Mouse (Mus musculus) telencephalon, adult 2 months (tissue): ENCODE results near the gene Ddt.
"Not testable (repeated sequence)": the region's sequence is repeated elsewhere in the genome, so short reads cannot be mapped to it uniquely, and the experiment has no call there.

ENCODE experiments used
- DNase-seq: peaks from one replicate; pipeline ENCODE4 v3.0.0-alpha.2; 2011; ENCODE audit warnings: low read depth, low spot score

Gene Ddt

DNA sequence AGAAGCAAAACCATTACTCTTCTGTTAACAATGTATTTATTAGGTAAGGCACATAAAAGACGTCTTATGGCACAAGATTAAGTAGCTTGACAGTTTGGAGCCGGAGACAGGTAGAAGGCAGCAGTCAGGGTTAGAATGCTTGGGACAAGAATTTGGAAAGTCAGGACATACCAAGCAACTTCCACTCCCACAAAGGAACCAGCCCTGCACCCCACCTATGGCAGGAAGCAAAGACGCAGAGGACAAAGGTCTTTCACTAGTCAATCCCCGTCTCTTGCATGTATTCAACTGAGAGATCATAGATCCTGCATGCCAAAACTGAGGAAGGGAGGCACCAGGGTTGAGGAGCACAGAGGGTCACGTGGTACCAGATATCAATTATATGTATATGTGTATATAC is 888 bp upstream of the Ddt start:
- DNase-seq = no peak

DNA sequence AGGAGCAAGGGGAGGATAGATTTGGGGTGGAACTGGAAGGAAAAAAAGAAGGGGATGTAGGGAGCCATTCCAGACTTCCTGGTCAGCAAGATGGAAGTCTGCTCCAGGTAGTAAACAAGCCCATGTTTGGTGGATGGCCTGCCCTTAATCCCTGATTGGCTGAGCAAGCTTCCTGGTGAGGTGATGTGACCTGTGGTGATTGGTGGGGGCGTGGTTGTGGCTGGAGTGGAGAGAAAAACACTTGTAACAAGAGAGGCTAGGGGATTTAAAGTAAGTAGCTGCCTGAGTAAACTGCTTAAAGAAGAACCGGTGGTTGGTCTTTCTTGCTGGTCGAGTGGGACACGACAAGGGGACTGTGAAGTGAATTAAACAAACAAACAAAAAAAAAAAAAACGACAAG is 5.5 kb downstream of the Ddt start:
- not testable (repeated sequence) for DNase-seq

DNA sequence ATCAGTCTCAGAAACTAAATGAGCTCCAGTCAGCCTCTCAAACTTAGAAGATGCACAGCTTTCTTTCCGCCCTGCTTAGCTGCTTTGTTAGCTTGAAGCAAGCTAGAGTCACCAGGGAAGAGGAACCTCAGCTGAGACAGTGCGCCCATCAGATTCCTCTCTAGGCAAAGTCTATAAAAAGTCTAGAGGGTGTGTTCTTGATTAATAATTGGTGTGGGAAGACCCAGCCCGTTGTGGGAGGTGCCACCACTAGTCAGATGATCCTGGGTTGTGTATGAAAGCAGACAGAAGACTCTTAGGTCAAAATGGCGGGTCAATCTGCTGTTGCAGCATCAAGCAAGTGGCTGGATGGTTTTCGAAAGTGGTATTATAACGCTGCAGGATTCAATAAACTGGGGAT is 6.4 kb downstream of the Ddt start:
- DNase-seq = no peak

DNA sequence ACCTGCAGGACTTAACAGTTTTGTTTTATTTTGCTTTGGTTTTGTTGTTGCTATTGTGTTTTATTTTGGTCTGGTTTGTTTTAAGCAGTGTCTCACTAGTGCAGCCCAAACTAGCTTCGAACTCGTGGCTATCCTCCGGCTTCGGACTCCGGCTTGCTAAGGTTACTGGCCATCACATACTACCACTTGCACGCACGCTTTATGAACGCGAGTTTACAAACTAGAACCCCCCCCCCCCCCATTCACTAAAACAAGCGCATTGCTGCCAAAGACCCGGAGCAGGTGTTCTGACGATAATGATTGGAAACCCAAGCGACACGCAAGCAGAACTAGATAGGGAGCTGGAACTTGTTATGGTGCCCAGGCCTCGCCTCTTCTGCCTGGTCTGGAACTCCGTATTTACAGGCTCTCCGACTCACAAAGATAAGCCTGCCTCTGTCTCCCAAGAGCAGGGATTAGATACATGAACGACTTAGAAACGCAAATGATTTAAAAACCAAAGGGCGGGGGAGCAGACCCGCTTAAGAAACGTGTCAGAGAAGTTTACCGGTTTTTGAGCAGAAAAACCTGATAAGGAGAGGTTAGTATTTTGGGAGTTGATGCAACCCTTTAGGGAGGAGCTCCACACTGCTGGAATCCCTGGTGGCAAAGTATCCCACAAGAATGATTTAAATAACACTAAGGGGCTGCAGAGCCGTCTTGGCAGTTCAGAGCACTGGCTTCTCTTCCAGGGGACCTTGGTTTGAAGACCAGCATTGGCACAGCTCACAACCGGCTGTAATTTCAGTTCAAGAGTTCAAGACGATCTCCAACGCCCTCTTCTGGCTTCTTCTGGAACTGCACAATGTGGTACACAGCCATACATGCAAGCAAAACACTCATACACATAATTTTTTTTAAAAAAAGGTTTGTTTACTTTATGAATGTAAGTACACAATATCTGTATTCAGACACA is 8.4 kb downstream of the Ddt start:
- DNase-seq = no peak

DNA sequence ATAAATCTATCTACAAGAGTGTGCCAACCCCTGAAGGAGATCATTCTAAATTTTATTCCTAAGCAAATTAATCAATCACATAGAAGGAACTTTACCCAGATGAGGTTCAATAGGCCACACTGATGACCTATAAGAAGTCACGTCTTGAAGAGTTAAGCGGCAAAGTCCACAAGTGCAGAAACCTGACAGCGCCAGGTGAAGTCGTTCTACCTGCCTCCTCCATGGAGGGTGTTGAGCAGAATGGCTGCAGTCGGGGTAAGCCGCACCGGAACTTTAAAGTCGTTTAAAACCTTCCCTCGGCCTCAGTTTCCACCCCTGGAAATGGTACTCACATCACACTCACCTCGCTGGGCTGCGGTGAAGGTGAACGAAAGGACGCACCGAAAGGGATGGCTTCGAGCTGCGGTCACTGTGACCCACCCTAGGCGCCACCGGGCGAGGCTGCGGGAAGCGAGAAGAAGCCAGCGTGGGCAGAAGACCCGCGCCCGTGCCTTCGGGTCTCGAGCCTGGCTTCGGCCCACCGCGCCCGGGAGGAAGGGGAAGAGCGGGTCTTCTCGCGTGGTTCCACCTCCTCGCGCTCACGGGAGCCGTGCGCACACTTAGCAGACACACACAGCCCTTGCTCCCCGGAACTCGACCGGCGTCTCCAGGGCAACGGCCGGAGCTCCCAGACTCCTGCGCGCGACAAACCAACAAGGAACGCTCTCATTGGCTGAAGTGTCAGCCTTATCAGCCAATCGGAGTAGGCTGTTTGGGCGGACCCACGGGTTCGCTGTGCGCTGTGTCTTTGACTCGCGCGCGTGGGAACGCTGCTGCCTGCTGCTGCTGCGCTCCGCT is 9.3 kb downstream of the Ddt start, which contains the start of gene Cabin1:
Cabin1 (minus strand) TSS at position 660 of the 837 bp plus-strand sequence.
- DNase-seq = peak; percentile 97

DNA sequence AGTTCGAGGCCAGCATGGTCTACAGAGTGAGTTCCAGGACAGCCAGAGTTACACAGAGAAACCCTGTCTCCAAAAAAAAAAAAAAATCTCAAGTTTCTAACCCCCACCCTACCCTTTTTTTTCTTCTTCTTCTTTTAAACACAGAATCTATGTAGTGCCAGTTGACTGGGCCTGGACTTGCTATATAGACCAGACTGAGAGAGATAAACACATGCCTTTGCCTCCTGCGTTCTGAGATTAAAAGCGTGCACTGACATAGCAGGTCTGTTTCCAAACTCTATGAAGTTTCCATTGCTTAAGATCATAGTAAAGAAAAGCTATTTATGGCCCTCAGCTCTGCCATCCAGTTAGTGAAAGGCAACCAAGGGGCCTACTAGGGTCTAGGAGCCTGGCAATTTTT is 10.8 kb downstream of the Ddt start:
- DNase-seq = no peak

DNA sequence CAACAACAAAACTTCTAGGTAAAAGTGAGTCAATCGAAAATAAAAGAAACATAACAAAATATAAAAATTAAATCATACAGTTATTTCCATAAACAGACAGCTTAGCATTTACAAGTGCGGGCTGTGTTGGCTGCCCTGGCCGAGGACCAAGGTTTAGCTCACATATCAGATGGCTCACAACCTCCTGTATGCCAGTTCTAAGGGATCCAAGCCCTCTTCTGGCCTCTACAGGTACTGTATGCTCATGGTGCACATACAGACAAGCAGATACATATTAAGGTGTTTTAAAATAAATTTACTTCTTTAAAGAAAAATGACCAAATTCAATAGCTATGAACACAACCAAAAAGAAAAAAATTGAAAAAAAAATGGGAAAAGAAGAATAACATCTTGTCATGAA is 12.9 kb downstream of the Ddt start:
- no peak for DNase-seq

DNA sequence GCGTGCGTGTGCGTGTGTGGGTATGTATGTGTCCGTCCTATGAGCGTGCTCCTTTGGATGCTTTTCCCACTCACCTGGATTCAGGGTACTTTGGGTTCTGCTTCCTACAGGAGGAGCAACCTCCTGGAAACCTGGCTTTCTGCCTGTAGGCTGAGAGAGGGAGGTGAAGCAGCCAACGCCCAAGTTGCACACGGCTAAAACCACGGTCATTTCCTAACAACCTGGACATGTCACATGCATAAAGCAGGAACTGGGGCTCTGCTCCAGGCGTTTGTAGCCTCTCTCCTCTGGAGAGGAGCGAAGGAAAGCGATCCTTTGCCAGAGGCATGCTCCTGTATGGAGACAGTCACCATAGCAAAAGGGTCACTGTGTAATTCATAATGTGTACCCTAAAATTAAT is 16.5 kb downstream of the Ddt start:
- no peak for DNase-seq

DNA sequence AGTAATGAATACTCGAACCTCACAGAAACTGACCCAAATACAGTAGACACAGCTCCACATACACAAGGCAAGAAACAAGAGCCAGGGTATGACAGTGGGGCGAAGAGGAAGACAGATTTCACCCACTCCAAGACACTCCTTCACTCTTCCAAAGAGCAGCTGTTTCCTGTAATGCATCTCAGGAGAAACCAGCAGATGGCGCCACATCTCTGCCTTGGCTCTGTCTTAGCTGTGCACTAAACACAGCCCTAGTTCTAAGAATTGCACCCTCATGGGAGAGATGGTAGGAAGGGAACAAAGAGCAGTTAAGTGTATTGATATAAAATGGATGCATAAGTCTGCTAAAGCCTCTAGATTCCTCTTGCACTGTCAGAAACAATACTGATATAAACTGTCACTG is 29.2 kb downstream of the Ddt start:
- peak; percentile 78 for DNase-seq

DNA sequence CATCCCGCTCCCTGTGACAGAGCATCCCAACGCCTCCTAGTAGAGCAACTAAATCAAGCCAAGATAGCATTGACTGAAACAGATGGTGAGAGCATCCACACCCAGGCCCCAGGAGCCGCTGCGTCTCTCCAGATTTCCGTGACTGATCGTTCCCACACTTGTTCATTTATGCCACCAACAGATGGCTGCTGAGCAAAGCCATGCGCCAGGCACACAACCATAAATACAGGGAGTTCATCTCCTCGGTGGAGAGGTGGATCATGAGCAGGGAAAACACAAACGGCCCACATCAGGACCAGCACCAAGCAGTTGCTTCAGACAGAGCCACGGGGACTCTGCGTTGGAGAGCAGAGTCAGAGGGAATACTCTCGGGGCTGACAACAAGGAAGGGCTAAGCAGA is 29.8 kb downstream of the Ddt start:
- peak; percentile 91 for DNase-seq

DNA sequence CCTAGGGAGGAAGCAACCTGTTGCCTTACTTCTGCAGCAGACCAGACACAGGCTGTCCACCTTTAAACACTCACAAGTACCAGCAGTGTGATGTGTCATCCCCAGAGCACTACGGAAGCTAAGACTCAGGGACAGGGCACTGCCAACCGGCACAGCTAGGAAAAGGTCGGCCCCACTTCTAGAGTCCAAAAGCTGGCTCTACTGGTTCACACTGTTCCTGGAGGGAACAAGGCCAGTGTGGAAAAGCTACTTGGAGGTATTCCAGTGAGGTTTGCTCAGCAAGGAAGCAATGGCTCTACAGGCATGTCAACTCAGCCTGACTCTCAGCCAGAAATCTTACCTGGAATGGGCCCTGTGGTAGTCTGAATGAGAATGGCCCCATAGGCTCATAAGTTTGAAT is 32.3 kb downstream of the Ddt start:
- DNase-seq = no peak

DNA sequence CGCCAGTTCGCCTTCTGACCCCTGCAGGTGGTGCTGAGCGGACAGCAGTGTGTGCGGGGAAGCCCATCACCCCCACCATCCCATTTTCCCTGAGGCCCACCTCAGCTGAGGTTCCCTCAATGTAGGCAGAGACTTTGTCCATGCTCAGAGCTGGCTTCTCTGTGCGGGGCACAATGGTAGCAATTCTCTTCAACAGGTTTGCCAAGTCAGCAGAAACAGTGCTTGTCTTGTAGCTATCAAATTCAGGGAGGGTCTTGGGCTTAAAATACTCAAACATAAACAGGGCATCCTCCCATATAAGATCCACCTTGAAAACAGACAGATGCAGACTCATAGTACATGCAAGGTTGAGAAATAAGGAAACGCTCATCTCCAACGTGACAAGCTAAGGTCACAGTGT is 47.8 kb downstream of the Ddt start:
- DNase-seq = no peak
